Mouse (Mus musculus): Measurements from ENCODE around the gene Inmt.

GRCm38 (mm10) chr6:55146138-55146537, 28.7 kb downstream of the Inmt start:
- TF ChIP-seq GATA1 (IDR thresholded peaks at IDR 0.05; ENCODE audit: borderline replicate concordance, low read length) (no peak), FLI1 (IDR thresholded peaks at IDR 0.05; ENCODE audit: low read length) (no peak)

Measured in megakaryocyte, embryonic 14.5 days (primary cell).